Mouse (Mus musculus) midbrain, embryonic 13.5 days (tissue): ENCODE measurements around the gene Tcf7l2. TPM values are rescaled to one million over a fixed set of nuclear protein-coding genes. Genes with fewer than 3 reads are reported as not detected.

Experiments used
- ATAC-seq: fragments of 200-750 bp; cut with Nextera tagmentation; 2 replicates; pipeline ENCODE4 v1.8.0; 2017; ENCODE audit warnings: mild to moderate bottlenecking, moderate TSS enrichment, moderate library complexity
- H3K27ac ChIP-seq: fragments of 300-500 bp; sonication (generic); 2 replicates; pipeline ENCODE4 v1.5.1; 2015; ENCODE audit warnings: inconsistent platforms, mild to moderate bottlenecking, moderate library complexity
- H3K27me3 ChIP-seq: fragments of 300-500 bp; sonication (generic); 2 replicates; pipeline ENCODE4 v1.6.1; 2015; ENCODE audit warnings: mild to moderate bottlenecking, inconsistent platforms
- H3K36me3 ChIP-seq: fragments of 300-500 bp; sonication (generic); 2 replicates; pipeline ENCODE4 v1.6.1; 2015; ENCODE audit warnings: mild to moderate bottlenecking, inconsistent platforms
- H3K4me1 ChIP-seq: fragments of 300-500 bp; sonication (generic); replicated peaks from 2 replicates; pipeline ENCODE4 v1.6.1; 2015; ENCODE audit warnings: inconsistent platforms
- H3K4me2 ChIP-seq: fragments of 300-500 bp; sonication (generic); replicated peaks from 2 replicates; pipeline ENCODE4 v1.6.1; 2015; ENCODE audit warnings: moderate library complexity, mild to moderate bottlenecking, inconsistent platforms
- H3K4me3 ChIP-seq: fragments of 300-500 bp; sonication (generic); replicated peaks from 2 replicates; pipeline ENCODE4 v1.5.1; 2015; ENCODE audit warnings: mild to moderate bottlenecking, inconsistent platforms
- H3K9ac ChIP-seq: fragments of 300-500 bp; sonication (generic); replicated peaks from 2 replicates; pipeline ENCODE4 v1.6.1; 2015; ENCODE audit warnings: mild to moderate bottlenecking, inconsistent platforms
- H3K9me3 ChIP-seq: fragments of 300-500 bp; sonication (generic); 2 replicates; pipeline ENCODE4 v1.6.1; 2016; ENCODE audit warnings: mild to moderate bottlenecking, inconsistent platforms
- WGBS: fragments of 180-500 bp; shearing (Covaris S2); methylation state at CpG from one replicate; pipeline ENCODE4 v1.1.7; 2015; 5-methylcytosine and 5-hydroxymethylcytosine counted together
- polyA plus RNA-seq: library from polyadenylated mRNA; unstranded; fragments of >200 nt; fragmentation: Nextera tagmentation; extraction: Ambion mirVana; gene quantifications from 2 replicates; pipeline ENCODE4 v1.2.1, GENCODE M21; 2015

The Tcf7l2 gene
- polyA plus RNA-seq, 1 experiment from 2014 or later = 584 TPM

DNA sequence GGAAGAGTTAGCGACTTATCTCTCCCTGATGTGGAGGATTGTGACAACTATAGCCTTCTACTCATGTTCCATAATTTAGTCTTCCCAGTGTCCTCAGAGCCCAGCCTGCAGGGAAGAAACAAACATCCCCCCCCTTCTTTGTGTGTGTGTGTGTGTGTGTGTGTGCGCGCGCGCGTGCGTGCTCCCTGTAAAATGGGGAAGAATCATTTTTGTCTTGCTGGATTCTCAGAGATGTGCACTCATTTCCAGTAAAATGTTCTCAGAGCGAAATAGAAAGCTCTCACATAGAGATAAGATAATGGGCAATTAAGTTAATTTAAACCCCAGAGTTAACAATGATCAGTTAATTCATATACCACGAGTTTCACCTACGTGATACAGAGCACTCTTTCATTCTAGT lies 112.8 kb downstream of the Tcf7l2 start:
- ATAC-seq = no peak
- Histone ChIP-seq H3K4me2 (no peak overlapping the region), H3K27ac (no peak overlapping the region)

DNA sequence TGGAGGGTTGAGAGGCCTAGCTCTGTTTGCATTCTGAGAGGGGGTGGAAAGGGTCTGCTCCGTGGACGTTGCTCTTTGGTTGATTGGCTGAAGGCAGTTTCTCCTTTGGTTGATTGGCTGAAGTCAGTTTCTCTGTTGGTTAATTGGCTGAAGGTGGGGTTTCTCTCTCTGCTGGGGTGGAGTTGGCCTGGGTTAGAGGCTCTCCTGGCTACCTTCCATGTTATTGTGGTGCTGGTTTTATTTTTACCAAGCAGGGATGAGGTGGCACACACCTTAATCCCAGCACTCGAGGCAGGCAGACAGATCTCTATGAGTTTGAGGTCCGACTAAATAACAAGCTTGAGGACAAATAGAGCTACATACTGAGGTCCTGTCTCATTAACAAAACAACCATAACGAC lies 114.0 kb downstream of the Tcf7l2 start:
- no peak for ATAC-seq
- Histone ChIP-seq H3K27ac (no peak overlapping the region), H3K4me3 (no peak overlapping the region), H3K36me3 (no peaks in the 10 kb centered on the region), H3K4me1 (peaks cover 35% of the 10 kb centered on the region), H3K9me3 (no peaks in the 10 kb centered on the region), H3K27me3 (no peaks in the 10 kb centered on the region), H3K9ac (no peak overlapping the region), H3K4me2 (no peak overlapping the region)
- WGBS = 88% methylated on average over 5 of the region's 5 CpGs

More for the DNA sequence above, 112.8 kb downstream of the Tcf7l2 start:
- no peaks in the 10 kb centered on the region for H3K36me3 ChIP-seq
- WGBS = 84% methylated on average over 10 of the region's 10 CpGs
- no peaks in the 10 kb centered on the region for H3K27me3 ChIP-seq
- H3K4me1 ChIP-seq = peaks cover 44% of the 10 kb centered on the region
- no peaks in the 10 kb centered on the region for H3K9me3 ChIP-seq
- H3K4me3 ChIP-seq = no peak overlapping the region
- no peak overlapping the region for H3K9ac ChIP-seq

GRCm38 (mm10) chr19:55857328-55857727 lies 115.7 kb downstream of the Tcf7l2 start:
- Histone ChIP-seq H3K4me1 (peaks cover 17% of the 10 kb centered on the region), H3K9ac (no peak overlapping the region), H3K36me3 (no peaks in the 10 kb centered on the region), H3K4me3 (no peak overlapping the region), H3K27ac (no peak overlapping the region), H3K4me2 (no peak overlapping the region), H3K9me3 (no peaks in the 10 kb centered on the region), H3K27me3 (no peaks in the 10 kb centered on the region)
- 90% methylated on average over 4 of the region's 4 CpGs for WGBS
- ATAC-seq = no peak

- H3K9ac ChIP-seq = no peak overlapping the region
- H3K27me3 ChIP-seq = no peaks in the 10 kb centered on the region
- peaks cover 3% of the 10 kb centered on the region; the same call in 1 of the 2 replicates for H3K36me3 ChIP-seq
- H3K4me3 ChIP-seq = no peak overlapping the region
- no peak for ATAC-seq
- 84% methylated on average over 9 of the region's 10 CpGs for WGBS
- no peak overlapping the region for H3K27ac ChIP-seq
- peaks cover 8% of the 10 kb centered on the region; the same call in 1 of the 2 replicates for H3K4me1 ChIP-seq
- no peaks in the 10 kb centered on the region for H3K9me3 ChIP-seq
- no peak overlapping the region for H3K4me2 ChIP-seq
Observed at GRCm38 (mm10) chr19:55860009-55860743, 118.6 kb downstream of the Tcf7l2 start.

- WGBS = 84% methylated on average over 2 of the region's 2 CpGs
- peaks cover 6% of the 10 kb centered on the region for H3K36me3 ChIP-seq
Observed at GRCm38 (mm10) chr19:55861746-55862145, 120.1 kb downstream of the Tcf7l2 start.

GRCm38 (mm10) chr19:55862559-55862958 lies 120.9 kb downstream of the Tcf7l2 start:
- Histone ChIP-seq H3K27ac (no peak overlapping the region), H3K36me3 (peaks cover 6% of the 10 kb centered on the region), H3K4me2 (no peak overlapping the region), H3K9ac (no peak overlapping the region), H3K4me1 (peaks cover 12% of the 10 kb centered on the region; the same call in 1 of the 2 replicates), H3K27me3 (no peaks in the 10 kb centered on the region), H3K4me3 (no peak overlapping the region), H3K9me3 (no peaks in the 10 kb centered on the region)
- 91% methylated on average over 3 of the region's 3 CpGs for WGBS
- ATAC-seq = no peak

More at GRCm38 (mm10) chr19:55861746-55862145, 120.1 kb downstream of the Tcf7l2 start:
- H3K27me3 ChIP-seq = no peaks in the 10 kb centered on the region
- no peak overlapping the region for H3K4me2 ChIP-seq
- no peak for ATAC-seq
- H3K27ac ChIP-seq = no peak overlapping the region
- H3K9me3 ChIP-seq = no peaks in the 10 kb centered on the region
- H3K4me3 ChIP-seq = no peak overlapping the region
- no peak overlapping the region for H3K9ac ChIP-seq
- peaks cover 8% of the 10 kb centered on the region; the same call in 1 of the 2 replicates for H3K4me1 ChIP-seq

GRCm38 (mm10) chr19:55865049-55865448 lies 123.4 kb downstream of the Tcf7l2 start:
- no peak overlapping the region for H3K4me3 ChIP-seq
- no peak for ATAC-seq
- no peak overlapping the region for H3K4me2 ChIP-seq
- peaks cover 6% of the 10 kb centered on the region for H3K36me3 ChIP-seq
- H3K9me3 ChIP-seq = no peaks in the 10 kb centered on the region
- H3K4me1 ChIP-seq = peaks cover 20% of the 10 kb centered on the region; the same call in 1 of the 2 replicates
- no peak overlapping the region for H3K27ac ChIP-seq
- no peak overlapping the region for H3K9ac ChIP-seq
- no peaks in the 10 kb centered on the region for H3K27me3 ChIP-seq
- WGBS = 86% methylated on average over 2 of the region's 2 CpGs

GRCm38 (mm10) chr19:55865774-55866578 lies 124.4 kb downstream of the Tcf7l2 start:
- ATAC-seq = no peak
- Histone ChIP-seq H3K27ac (no peak overlapping the region), H3K27me3 (no peaks in the 10 kb centered on the region), H3K9ac (no peak overlapping the region), H3K9me3 (no peaks in the 10 kb centered on the region), H3K36me3 (peaks cover 6% of the 10 kb centered on the region), H3K4me2 (no peak overlapping the region), H3K4me1 (peaks cover 27% of the 10 kb centered on the region), H3K4me3 (no peak overlapping the region)
- 87% methylated on average over 13 of the region's 13 CpGs for WGBS

- no peak for ATAC-seq
- no peak overlapping the region for H3K4me2 ChIP-seq
- H3K27ac ChIP-seq = no peak overlapping the region
- no peak overlapping the region for H3K9ac ChIP-seq
- no peaks in the 10 kb centered on the region for H3K9me3 ChIP-seq
- H3K4me3 ChIP-seq = no peak overlapping the region
- WGBS = 90% methylated on average over 6 of the region's 6 CpGs
- H3K4me1 ChIP-seq = peaks cover 39% of the 10 kb centered on the region
- H3K36me3 ChIP-seq = peaks cover 6% of the 10 kb centered on the region
- H3K27me3 ChIP-seq = no peaks in the 10 kb centered on the region
Observed at GRCm38 (mm10) chr19:55867255-55867654, 125.6 kb downstream of the Tcf7l2 start.

GRCm38 (mm10) chr19:55867905-55868304 lies 126.3 kb downstream of the Tcf7l2 start:
- no peak for ATAC-seq
- Histone ChIP-seq H3K4me1 (peaks cover 41% of the 10 kb centered on the region), H3K9ac (no peak overlapping the region), H3K27ac (no peak overlapping the region), H3K36me3 (peaks cover 6% of the 10 kb centered on the region), H3K4me3 (no peak overlapping the region), H3K9me3 (no peaks in the 10 kb centered on the region), H3K4me2 (no peak overlapping the region), H3K27me3 (no peaks in the 10 kb centered on the region)
- WGBS = 63% methylated on average over 3 of the region's 3 CpGs

- no peak overlapping the region for H3K4me3 ChIP-seq
Observed at GRCm38 (mm10) chr19:55868597-55868996, 127.0 kb downstream of the Tcf7l2 start.

GRCm38 (mm10) chr19:55870825-55871224 lies 129.2 kb downstream of the Tcf7l2 start:
- WGBS = 72% methylated on average over 12 of the region's 12 CpGs
- no peak for ATAC-seq
- Histone ChIP-seq H3K9ac (no peak overlapping the region), H3K27me3 (no peaks in the 10 kb centered on the region), H3K36me3 (no peaks in the 10 kb centered on the region), H3K4me3 (no peak overlapping the region), H3K4me2 (no peak overlapping the region), H3K9me3 (no peaks in the 10 kb centered on the region), H3K27ac (no peak overlapping the region), H3K4me1 (peaks cover 35% of the 10 kb centered on the region)

More at GRCm38 (mm10) chr19:55868597-55868996, 127.0 kb downstream of the Tcf7l2 start:
- no peaks in the 10 kb centered on the region for H3K27me3 ChIP-seq
- peaks cover 37% of the 10 kb centered on the region for H3K4me1 ChIP-seq
- no peaks in the 10 kb centered on the region for H3K9me3 ChIP-seq
- no peak overlapping the region for H3K27ac ChIP-seq
- WGBS = 93% methylated on average over 4 of the region's 4 CpGs
- H3K9ac ChIP-seq = no peak overlapping the region
- no peak for ATAC-seq
- peaks cover 6% of the 10 kb centered on the region for H3K36me3 ChIP-seq
- H3K4me2 ChIP-seq = no peak overlapping the region
